Mouse (Mus musculus): ENCODE data around the gene Chmp1a.

DNA sequence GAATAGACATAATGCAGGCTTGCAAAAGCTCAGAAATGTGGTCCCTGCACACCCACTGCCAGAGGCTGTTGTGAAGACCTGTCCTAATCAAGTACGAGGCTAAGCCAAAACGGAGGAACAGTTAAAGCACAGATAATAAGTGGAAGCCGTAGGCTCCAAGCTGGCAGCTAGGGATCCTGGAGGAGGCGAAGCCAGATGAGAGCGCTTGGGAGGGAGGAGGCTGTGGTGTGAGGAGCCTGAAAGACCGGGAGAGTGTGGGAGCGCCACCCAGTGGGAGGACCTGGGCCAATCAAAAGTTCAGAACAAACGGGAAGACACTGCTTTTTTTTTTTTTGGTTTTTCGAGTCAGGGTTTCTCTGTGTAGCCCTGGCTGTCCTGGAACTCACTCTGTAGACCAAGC is 21.9 kb downstream of the Chmp1a start:
- TF ChIP-seq POLR2A (IDR thresholded peaks at IDR 0.05; ENCODE audit: low read depth, low read length), result no peak
- TF ChIP-seq CTCF (conservative IDR thresholded peaks at IDR 0.05 in 1 of 2, IDR thresholded peaks at IDR 0.05 in 1 of 2; ENCODE audit: low read depth in 2 of 2, low read length in 2 of 2), result peak in 1 of 2 experiments; percentile 66; a peak in 2 of 4 replicates
- TF ChIP-seq MXI1 (IDR thresholded peaks at IDR 0.05; ENCODE audit: low read depth, low read length), result no peak
- TF ChIP-seq TCF12 (IDR thresholded peaks at IDR 0.05; ENCODE audit: low read depth, low read length), result no peak
- TF ChIP-seq MAFK (IDR thresholded peaks at IDR 0.05; ENCODE audit: insufficient replicate concordance, low read length), result no peak
- no peak for TF ChIP-seq E2F4 (IDR thresholded peaks at IDR 0.05; ENCODE audit: insufficient replicate concordance, low read depth, low read length)
- TF ChIP-seq ZC3H11A (IDR thresholded peaks at IDR 0.05; ENCODE audit: low read depth, low read length), result no peak
- TF ChIP-seq HCFC1 (IDR thresholded peaks at IDR 0.05; ENCODE audit: low read depth, low read length), result no peak
- TF ChIP-seq SIN3A (IDR thresholded peaks at IDR 0.05; ENCODE audit: low read length), result no peak
- TF ChIP-seq USF1 (IDR thresholded peaks at IDR 0.05; ENCODE audit: low read depth, low read length), result no peak
- TF ChIP-seq MAX (IDR thresholded peaks at IDR 0.05; ENCODE audit: low read length), result no peak
- no peak for TF ChIP-seq MEF2A (IDR thresholded peaks at IDR 0.05; ENCODE audit: borderline replicate concordance, low read depth, low read length)
